11 mouse cellular contexts compared by ENCODE assay signal in genomic region chr14:122467926-122468841, GRCm38 (mm10). TPM values are rescaled to one million over a fixed set of nuclear protein-coding genes. Genes with fewer than 3 reads are reported as not detected.
DNase-seq lines count a peak whose midpoint lies in the region; ATAC-seq and TF ChIP-seq lines count a peak whose summit lies in the region.
"Had no signal": no experiment of that assay in that cellular context is flagged by ENCODE, and none has a peak within 500 bp of the region (broad histone marks: within the 10 kb centered on the region; RNA-seq: fewer than 3 reads in every experiment).

No protein-coding gene starts in this region.

- H3K4me2 ChIP-seq in heart, postnatal 0 days (ENCODE audit: low read depth, low read length), result no peak overlapping the region
- H3K4me2 ChIP-seq in hindbrain, embryonic 13.5 days, result peak overlapping the region; percentile 37
- H3K4me2 ChIP-seq: heart, embryonic 13.5 days had no signal

- no peak overlapping the region for H3K9ac ChIP-seq in heart, postnatal 0 days (replicated peaks; ENCODE audit: low read depth, low read length)
- no peak overlapping the region for H3K9ac ChIP-seq in heart, adult 2 months (ENCODE audit: low read depth, low read length)
- no peak overlapping the region for H3K9ac ChIP-seq in hindbrain, embryonic 13.5 days
- H3K9ac ChIP-seq: heart, embryonic 13.5 days had no signal

- H3K4me3 ChIP-seq in heart, postnatal 0 days (ENCODE audit: low read depth, low read length), result no peak overlapping the region
- H3K4me3 ChIP-seq in heart, adult 2 months, result no peak overlapping the region
- 0 out of 2 replicates have a peak overlapping the region, but pooled peaks have one; percentile 7 for H3K4me3 ChIP-seq in hindbrain, embryonic 13.5 days
- H3K4me3 ChIP-seq: heart, embryonic 13.5 days had no signal

- TF ChIP-seq EP300 in heart, postnatal 0 days (IDR thresholded peaks at IDR 0.05; ENCODE audit: low read depth), result no peak
- no peak for TF ChIP-seq EP300 in heart, adult 2 months (IDR thresholded peaks at IDR 0.05; ENCODE audit: insufficient read depth, low read depth, low read length)

- no peaks in the 10 kb centered on the region for H3K79me2 ChIP-seq in heart, adult 2 months (replicated peaks; ENCODE audit: control insufficient read depth, insufficient read depth, low read length)

- no peaks in the 10 kb centered on the region for H3K9me3 ChIP-seq in heart, postnatal 0 days (replicated peaks; ENCODE audit: control insufficient read depth, low read length)
- no peaks in the 10 kb centered on the region for H3K9me3 ChIP-seq in hindbrain, embryonic 13.5 days
- H3K9me3 ChIP-seq: heart, embryonic 13.5 days had no signal

- no peak for TF ChIP-seq CTCF in heart, postnatal 0 days (IDR thresholded peaks at IDR 0.05; ENCODE audit: low read depth)
- no peak for TF ChIP-seq CTCF in heart, adult 2 months (IDR thresholded peaks at IDR 0.05)

- no peak overlapping the region for H3K27ac ChIP-seq in heart, postnatal 0 days (ENCODE audit: low read depth)
- no peak overlapping the region for H3K27ac ChIP-seq in heart, adult 2 months
- peak overlapping the region; percentile 14; the same call in 1 of the 2 replicates for H3K27ac ChIP-seq in hindbrain, embryonic 13.5 days
- H3K27ac ChIP-seq: heart, embryonic 13.5 days; macrophage had no signal

- TF ChIP-seq POLR2A in heart, adult 2 months (IDR thresholded peaks at IDR 0.05; ENCODE audit: insufficient read depth, low read depth, low read length), result no peak

- peak; percentile 4 for DNase-seq in heart, postnatal 0 days (ENCODE audit: low spot score)
- no peak for DNase-seq in heart, adult 2 months
- peak; percentile 72 for DNase-seq in embryo, embryonic 10.5 days (ENCODE audit: low spot score)
- DNase-seq in neural tube, embryonic 10.5 days (ENCODE audit: extremely low spot score, low spot score), result peak; percentile 71
- DNase-seq in kidney, postnatal 10 days, result no peak
- DNase-seq in layer of hippocampus, adult 18-20 months (ENCODE audit: low spot score in 2 of 2), result no peak
- no peak for DNase-seq in right cerebral cortex, postnatal 36 days (ENCODE audit: low spot score in 2 of 2)
- DNase-seq: right cerebral cortex, postnatal 4 days had no signal

- intact Hi-C loops in heart, adult 2 months (cut with DNase I), result loop anchor here (10.0 kb wide), 1 partner anchor 233 kb away; no protein-coding TSS in a partner anchor

- no peak for ATAC-seq in heart, postnatal 0 days (ENCODE audit: insufficient read depth, low read depth)
- ATAC-seq in hindbrain, embryonic 13.5 days (ENCODE audit: low FRiP score), result no peak

- no peaks in the 10 kb centered on the region for H3K36me3 ChIP-seq in heart, postnatal 0 days (replicated peaks; ENCODE audit: control insufficient read depth, insufficient read depth, low read length)
- H3K36me3 ChIP-seq in heart, adult 2 months (ENCODE audit: control insufficient read depth, insufficient read depth, low read length), result no peaks in the 10 kb centered on the region
- no peaks in the 10 kb centered on the region for H3K36me3 ChIP-seq in hindbrain, embryonic 13.5 days
- H3K36me3 ChIP-seq: heart, embryonic 13.5 days had no signal

- peaks cover 100% of the 10 kb centered on the region for H3K27me3 ChIP-seq in heart, postnatal 0 days (ENCODE audit: control insufficient read depth, insufficient read depth, low read length)
- peaks cover 47% of the 10 kb centered on the region for H3K27me3 ChIP-seq in heart, adult 2 months (ENCODE audit: control insufficient read depth, insufficient read depth, low read length)
- peaks cover 97% of the 10 kb centered on the region for H3K27me3 ChIP-seq in hindbrain, embryonic 13.5 days

- H3K4me1 ChIP-seq in heart, postnatal 0 days (ENCODE audit: control insufficient read depth, insufficient read depth), result peaks cover 14% of the 10 kb centered on the region; the same call in 1 of the 2 replicates
- no peaks in the 10 kb centered on the region for H3K4me1 ChIP-seq in heart, adult 2 months (ENCODE audit: control insufficient read depth, insufficient read depth, low read length)
- H3K4me1 ChIP-seq in hindbrain, embryonic 13.5 days (replicated peaks), result peaks cover 27% of the 10 kb centered on the region

- 12% methylated on average over 23 of the region's 23 CpGs for WGBS in heart, postnatal 0 days
- WGBS in heart, adult 2 months, result 16% methylated on average over 23 of the region's 23 CpGs
- 8% methylated on average over 23 of the region's 23 CpGs for WGBS in hindbrain, embryonic 13.5 days

RNA-seq across cellular contexts. Expression of gene Zic5, which starts 2.7 kb away (rescaled TPM):
- not detected in 2 replicates for total RNA-seq in heart, postnatal 0 days (2014; rRNA removed; ENCODE audit: low replicate concordance)
- not detected in 2 replicates for polyA plus RNA-seq in heart, postnatal 0 days (2015; fragmentation: Nextera tagmentation; extraction: Ambion mirVana)
- not detected for total RNA-seq in heart, adult 2 months (2021)
- polyA plus RNA-seq in heart, adult 2 months (2012; rRNA removed), result not detected in 2 replicates
- 10.9 and 13.9 TPM in 2 replicates for polyA plus RNA-seq in hindbrain, embryonic 13.5 days (2015; fragmentation: Nextera tagmentation; extraction: Ambion mirVana)
- total RNA-seq in layer of hippocampus, adult 18-20 months (2021), result 1 to 10 TPM; 3.0 to 5.1 TPM
- polyA plus RNA-seq: heart, embryonic 13.5 days; macrophage had no signal

RNA-seq across cellular contexts. Expression of gene Zic2, which starts 7.1 kb away (rescaled TPM):
- total RNA-seq in heart, postnatal 0 days (2014; rRNA removed; ENCODE audit: low replicate concordance), result not detected in 2 replicates
- not detected in 2 replicates for polyA plus RNA-seq in heart, postnatal 0 days (2015; fragmentation: Nextera tagmentation; extraction: Ambion mirVana)
- not detected for total RNA-seq in heart, adult 2 months (2021)
- 0.31 TPM in 1 of 2 replicates, not detected in the other for polyA plus RNA-seq in heart, adult 2 months (2012; rRNA removed)
- polyA plus RNA-seq in hindbrain, embryonic 13.5 days (2015; fragmentation: Nextera tagmentation; extraction: Ambion mirVana), result 9.3 and 13.7 TPM in 2 replicates
- 10 to 100 TPM; 16.1 to 18.7 TPM for total RNA-seq in layer of hippocampus, adult 18-20 months (2021)
- polyA plus RNA-seq: heart, embryonic 13.5 days; macrophage had no signal

RNA-seq across cellular contexts. Expression of gene Gm5089, which starts 17.3 kb away (rescaled TPM):
- not detected in 2 replicates for total RNA-seq in heart, postnatal 0 days (2014; rRNA removed; ENCODE audit: low replicate concordance)
- polyA plus RNA-seq in heart, postnatal 0 days (2015; fragmentation: Nextera tagmentation; extraction: Ambion mirVana), result not detected in 2 replicates
- total RNA-seq in heart, adult 2 months (2021), result not detected
- not detected in 2 replicates for polyA plus RNA-seq in heart, adult 2 months (2012; rRNA removed)
- 1.8 and 3.0 TPM in 2 replicates for polyA plus RNA-seq in hindbrain, embryonic 13.5 days (2015; fragmentation: Nextera tagmentation; extraction: Ambion mirVana)
- under 1 TPM; 0.30 to 0.38 TPM for total RNA-seq in layer of hippocampus, adult 18-20 months (2021)
- polyA plus RNA-seq: heart, embryonic 13.5 days; macrophage had no signal

RNA-seq across cellular contexts. Expression of gene Gm10837, which starts 22.2 kb away (rescaled TPM):
- not detected in 2 replicates for total RNA-seq in heart, postnatal 0 days (2014; rRNA removed; ENCODE audit: low replicate concordance)
- not detected in 2 replicates for polyA plus RNA-seq in heart, postnatal 0 days (2015; fragmentation: Nextera tagmentation; extraction: Ambion mirVana)
- not detected for total RNA-seq in heart, adult 2 months (2021)
- polyA plus RNA-seq in heart, adult 2 months (2012; rRNA removed), result not detected in 2 replicates
- polyA plus RNA-seq in hindbrain, embryonic 13.5 days (2015; fragmentation: Nextera tagmentation; extraction: Ambion mirVana), result 0.41 and 0.74 TPM in 2 replicates
- total RNA-seq in layer of hippocampus, adult 18-20 months (2021), result not detected
- polyA plus RNA-seq: macrophage had no signal

Comparison
In these comparisons a context has a peak if more than half of its experiments do, and no peak if none do; other contexts are left out.
1. DNase-seq: peak in heart, postnatal 0 days (single experiment), embryo, embryonic 10.5 days (single experiment) and neural tube, embryonic 10.5 days (single experiment); none in heart, adult 2 months (0 of 2), kidney, postnatal 10 days (single experiment), layer of hippocampus, adult 18-20 months (0 of 2) and right cerebral cortex, postnatal 36 days (0 of 2).
2. RNA of gene Zic2, which starts 7.1 kb away (total RNA-seq): 16.1 to 18.7 TPM in layer of hippocampus, adult 18-20 months; not detected in heart, adult 2 months and not detected in heart, postnatal 0 days; every median in the first group is over 10 times any median in the second.